Mouse (Mus musculus): ENCODE measurements around the gene Adig.

The Adig gene

DNA sequence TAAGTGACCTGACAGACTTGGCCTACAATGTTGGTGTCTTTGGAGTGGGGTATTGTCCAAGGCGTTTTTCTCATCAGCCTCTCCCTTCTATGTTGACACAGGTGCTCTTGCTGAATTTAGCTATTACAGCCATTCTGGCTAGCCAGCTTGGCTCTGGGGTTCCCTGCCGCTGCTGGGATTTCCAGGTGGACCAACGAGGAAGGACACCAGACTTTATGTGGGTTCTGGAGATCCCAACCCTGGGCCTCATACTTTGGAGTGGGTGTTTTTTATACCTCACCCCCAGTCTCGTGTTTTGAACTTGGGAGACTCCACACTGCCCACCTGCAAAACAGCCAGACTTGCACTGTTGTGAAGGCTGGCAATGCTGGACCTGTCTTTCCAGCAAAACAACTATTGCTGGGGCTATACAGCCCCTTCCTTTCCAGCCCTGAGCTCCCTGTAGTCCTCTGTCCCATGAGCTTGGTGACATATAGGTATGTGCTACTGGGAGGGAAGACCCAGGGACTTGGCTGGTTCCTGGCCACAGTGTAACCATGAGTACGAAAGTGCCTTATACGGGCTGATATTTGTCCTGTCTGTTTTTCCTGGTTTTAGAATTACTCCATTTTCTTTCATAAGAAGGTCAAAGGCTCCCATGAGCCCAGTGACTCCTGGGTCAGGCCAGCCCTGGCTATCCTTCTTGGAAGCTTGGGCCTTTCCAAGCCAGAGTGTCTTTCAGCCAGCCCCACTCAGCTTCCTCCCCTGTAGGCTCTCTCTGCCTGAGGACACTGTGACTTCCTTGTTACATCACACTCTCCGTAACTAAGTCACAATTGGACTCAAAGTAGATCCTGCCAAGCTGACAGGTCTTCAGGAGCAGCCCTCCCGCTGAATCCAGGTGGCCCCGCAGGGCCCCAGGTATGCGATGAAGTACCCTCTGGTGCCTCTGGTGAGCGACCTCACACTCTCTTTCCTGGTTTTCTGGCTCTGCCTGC, at the start of gene Adig:
Gene Adig (plus strand): TSS at position 777 of the 977 bp plus-strand sequence.
- DNase-seq (ENCODE audit: low spot score): no peak

DNA sequence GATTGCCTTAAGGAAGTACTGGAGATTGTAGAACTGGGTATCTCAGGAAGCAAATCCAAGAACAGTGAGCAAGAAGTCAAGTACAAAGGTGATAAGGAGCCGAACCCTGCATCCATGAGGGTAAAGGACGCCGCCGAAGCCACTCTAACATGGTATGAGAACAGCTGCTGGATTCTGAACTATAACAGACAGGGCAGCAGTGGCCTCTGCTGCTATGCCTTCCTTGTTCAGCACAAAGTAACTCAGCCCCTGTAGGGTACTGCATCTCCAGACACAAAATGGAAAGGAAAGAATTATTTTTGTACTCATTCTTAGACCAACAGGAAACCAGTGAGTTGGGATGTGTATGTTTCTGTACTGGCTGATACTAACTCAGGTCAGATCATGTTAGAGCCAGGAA, 46.0 kb upstream of the Adig start:
- no peak for DNase-seq (ENCODE audit: low spot score)

DNA sequence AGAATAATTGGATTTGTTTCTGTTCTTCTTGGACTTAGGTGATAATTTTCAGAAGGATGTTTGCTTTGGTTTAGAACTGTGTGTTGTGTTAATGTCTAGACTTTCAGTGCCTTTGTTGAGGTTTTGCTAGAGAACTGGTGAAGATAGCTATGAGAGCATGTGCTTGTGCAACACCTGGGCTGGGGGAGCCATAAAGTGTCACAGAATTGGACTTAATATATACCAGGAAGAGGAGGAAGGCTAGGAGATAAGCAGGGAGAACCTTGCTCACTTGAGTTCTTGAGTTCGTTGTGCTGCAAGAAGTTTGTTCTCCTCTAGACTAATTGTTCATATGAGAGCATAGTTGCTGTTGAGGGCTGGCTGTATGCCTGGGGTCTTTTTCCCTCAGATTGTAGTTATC, 44.8 kb upstream of the Adig start:
- DNase-seq (ENCODE audit: low spot score): no peak

DNA sequence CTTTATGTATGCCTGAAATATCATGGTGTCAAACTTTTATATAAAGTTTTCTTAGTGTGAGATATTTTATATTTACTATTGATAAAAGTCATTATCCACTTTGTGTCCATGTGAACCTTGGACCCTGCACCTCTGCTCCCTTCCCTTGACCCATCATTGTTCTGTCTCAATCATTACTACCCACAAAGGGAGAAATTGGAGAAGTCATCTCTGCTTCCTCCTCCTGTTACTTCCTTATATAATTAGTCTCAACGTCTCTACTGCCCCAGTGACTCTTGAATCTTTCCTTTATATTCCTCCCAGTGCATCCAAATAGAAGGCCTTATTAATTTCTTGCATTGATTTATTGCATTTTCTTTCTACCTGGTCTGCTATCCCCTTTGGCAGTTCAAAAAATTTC, 40.0 kb upstream of the Adig start:
- no peak for DNase-seq (ENCODE audit: low spot score)

GRCm38 (mm10) chr2:158474159-158474558, 28.3 kb upstream of the Adig start:
- DNase-seq (ENCODE audit: low spot score): no peak

DNA sequence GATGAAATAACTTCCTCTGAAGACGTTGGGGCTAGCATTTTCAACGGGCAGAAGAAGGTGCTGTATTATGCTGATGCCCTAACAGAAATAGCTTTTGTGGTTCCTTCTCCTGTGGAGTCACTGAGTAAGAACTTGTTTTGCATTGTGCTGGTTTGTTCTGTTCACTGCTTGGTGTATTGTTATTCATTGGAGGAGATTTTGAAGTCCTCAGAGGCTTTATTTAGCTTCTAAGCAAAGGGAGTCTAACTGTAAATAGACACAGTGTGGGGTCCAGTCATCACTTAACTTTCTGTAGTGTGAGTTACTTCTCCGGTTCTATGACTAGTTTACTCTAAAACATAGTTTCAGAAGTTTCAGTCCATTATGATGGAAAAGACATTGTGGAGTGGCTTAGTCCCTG, 24.8 kb upstream of the Adig start:
- DNase-seq (ENCODE audit: low spot score): no peak

DNA sequence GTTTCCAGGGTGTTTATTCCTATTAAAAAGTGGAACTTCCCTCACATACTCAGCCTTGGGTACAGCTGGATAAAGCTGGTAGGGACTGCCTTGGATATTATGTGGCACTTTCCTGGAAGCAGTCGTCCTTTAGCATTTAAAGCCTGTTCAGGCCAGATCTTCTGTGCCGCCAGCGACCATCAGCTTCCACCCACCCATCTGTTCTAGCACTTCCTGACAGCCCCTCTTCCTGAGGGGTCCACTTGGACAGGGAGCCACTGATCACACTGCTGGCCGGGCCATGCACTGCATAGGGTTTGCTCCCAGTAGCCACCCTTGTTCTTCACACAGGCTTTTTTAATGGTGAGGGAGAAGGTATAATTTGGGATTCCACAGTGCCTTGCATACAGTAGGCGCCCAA, 4.0 kb upstream of the Adig start:
- DNase-seq (ENCODE audit: low spot score): no peak

DNA sequence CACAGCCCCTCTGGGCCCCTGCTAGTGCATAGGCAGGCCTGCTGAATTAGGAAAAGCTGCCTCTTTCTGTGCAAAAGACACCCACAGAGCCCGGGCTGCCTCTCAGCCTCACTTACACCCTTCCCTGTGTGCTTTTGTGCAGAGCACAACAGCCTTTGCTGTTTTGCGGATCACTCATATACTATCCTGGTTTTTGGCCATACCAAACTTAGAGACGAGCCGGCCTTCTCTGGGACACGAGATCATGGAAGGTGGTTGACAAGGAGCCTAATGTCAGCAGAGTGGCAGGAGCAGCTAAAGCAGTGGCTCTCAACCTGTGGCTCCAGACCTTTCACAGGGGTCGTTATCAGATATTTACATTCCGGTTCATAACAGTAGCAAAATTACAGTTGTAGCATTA, 814 bp downstream of the Adig start:
- DNase-seq (ENCODE audit: low spot score): no peak

DNA sequence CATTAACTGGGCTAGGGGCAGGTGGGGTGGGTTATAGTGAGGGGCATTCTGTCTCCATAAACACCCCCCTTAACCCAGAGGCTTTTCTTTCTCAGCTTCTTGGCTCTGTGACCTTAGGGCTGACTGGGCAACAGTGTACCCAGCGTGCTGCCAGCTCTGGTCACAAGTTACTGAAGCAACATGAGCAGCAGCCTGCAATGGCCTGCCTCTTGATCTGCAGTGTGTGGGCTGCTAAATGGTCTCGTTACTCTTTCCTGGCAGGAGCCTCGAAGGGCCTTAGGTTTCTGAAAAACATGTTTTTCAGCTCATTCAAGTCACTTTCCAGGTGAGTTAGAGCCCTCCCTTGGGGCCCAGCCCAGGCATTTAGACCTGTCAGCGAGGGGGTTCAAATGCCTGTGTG, 1.3 kb downstream of the Adig start:
- DNase-seq (ENCODE audit: low spot score): no peak

- no peak for DNase-seq (ENCODE audit: low spot score)
Observed at GRCm38 (mm10) chr2:158506475-158506874, 4.1 kb downstream of the Adig start.

DNA sequence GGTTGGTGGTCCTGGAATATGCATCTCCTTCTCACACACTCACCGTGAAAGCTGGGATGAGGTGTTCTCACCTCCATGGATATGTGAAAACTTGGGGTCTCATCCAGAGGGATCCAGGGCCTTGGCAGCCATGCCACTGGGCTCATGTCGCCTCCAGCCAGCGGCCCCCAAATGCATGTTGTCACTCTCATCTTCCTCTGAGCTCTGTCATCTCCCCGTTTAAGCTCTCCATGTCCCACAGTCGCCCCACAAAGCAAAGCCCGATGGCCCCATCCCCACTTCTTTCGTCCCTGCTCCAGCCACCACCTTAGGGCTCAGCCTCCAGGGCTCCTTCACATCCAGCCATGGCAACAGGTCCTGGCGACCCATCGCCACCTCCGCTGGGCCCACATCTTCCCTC, 4.6 kb downstream of the Adig start:
- no peak for DNase-seq (ENCODE audit: low spot score)

- DNase-seq (ENCODE audit: low spot score): peak; percentile 78
Observed at GRCm38 (mm10) chr2:158510665-158511064, 8.3 kb downstream of the Adig start.

DNA sequence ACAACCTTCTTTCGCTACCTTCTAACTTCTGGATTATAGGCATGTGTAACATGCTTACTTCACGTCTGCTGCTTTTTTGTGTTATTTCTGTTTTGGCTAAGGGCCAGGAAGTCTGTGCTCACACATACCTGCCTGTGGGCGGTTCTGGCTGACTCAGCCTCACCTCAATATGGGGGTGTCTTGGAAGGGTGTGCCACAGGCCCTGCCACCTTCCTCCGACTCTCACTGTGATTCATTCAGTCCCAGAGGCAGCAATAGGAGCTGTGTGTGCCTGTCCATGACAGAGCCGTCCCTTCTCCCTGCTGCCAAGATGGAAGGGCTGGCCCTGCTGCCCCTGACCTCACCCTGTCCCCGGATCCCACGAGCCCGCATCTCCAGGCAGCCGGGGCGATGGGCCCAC, 10.1 kb downstream of the Adig start, which contains the start of gene Arhgap40:
Gene Arhgap40 (plus strand): TSS at position 269 of the 400 bp plus-strand sequence.
- DNase-seq (ENCODE audit: low spot score): no peak

- peak; percentile 30 for DNase-seq (ENCODE audit: low spot score)
Observed at GRCm38 (mm10) chr2:158513821-158514336, 11.5 kb downstream of the Adig start.

- no peak for DNase-seq (ENCODE audit: low spot score)
Observed at GRCm38 (mm10) chr2:158518583-158518982, 16.2 kb downstream of the Adig start.

DNA sequence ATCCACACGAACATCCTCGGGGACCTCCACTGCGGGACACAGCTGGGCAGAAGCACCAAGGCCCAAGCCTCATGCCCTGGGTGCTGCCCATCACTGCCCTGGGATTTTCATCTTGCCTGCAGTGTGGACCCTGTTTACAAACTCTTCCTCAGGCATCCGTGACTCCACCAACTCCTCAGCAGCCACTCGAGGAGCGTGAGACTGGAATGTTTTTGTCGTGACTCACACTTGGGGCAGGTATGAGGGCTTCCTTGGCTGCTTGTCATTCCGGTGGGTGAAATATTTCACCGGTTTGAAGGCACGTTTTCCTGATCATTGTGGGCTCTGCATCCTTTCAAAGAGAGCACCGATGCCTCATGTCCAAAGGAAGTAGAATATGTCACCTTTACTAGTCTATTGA, 16.7 kb downstream of the Adig start:
- DNase-seq (ENCODE audit: low spot score): peak; percentile 71

DNA sequence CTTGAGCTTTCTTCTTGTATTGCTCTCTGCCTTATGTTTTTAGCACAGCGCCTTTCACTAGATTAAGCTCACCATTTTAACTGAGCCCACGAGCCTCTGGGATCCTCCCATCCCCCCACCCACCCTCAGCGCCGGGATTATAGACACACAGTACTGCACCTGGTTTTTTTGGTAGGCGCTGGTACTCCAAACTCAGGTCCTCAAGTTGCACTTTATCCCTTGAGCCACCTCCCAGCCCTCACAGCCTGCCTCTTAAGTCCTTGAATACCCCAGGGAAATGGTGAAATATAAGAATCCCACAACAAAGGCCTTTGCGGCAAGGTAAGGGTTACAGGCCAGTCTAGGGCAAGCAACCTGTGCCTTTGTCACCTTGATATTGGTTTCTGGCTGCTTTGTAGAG, 17.4 kb downstream of the Adig start:
- no peak for DNase-seq (ENCODE audit: low spot score)

- DNase-seq (ENCODE audit: low spot score): peak; percentile 70
Observed at GRCm38 (mm10) chr2:158523060-158523459, 20.6 kb downstream of the Adig start.

DNA sequence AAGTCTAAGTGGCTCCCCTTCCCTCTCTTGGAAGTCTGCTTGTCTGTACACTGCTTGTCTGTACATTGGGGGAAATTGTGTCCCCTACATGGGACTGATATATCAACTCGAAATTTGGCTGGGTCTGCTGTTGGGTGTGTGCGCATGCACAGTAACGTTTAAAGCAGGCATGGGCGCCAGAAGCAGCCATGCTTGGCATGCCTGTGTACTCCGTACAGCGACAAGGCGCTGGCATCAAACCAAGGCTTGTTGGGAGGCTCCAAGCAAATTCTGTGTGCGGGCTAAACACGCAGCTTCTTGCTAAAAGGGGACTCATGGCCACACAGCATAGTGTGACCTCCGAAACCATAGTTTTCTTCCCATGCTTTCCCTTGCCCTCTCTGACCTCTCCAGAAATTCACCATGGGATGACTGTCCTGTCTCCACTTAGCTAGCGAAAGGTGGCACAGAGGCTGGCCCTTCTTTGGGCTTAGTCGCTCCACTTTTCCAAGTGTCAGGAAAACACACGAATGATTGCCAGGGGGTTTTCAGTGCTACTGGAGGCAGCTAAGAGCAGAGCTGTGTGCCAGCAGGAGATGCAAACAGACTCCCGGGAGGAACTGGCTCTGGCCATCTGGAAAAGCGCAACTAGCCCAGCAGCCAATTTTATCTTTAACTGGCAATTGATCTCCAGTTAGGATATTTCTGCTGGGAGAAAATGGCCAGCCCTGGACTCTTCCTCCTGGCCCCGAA, 21.9 kb downstream of the Adig start:
- DNase-seq (ENCODE audit: low spot score): no peak

- peak; percentile 55 for DNase-seq (ENCODE audit: low spot score)
Observed at GRCm38 (mm10) chr2:158534090-158534489, 31.7 kb downstream of the Adig start.

DNA sequence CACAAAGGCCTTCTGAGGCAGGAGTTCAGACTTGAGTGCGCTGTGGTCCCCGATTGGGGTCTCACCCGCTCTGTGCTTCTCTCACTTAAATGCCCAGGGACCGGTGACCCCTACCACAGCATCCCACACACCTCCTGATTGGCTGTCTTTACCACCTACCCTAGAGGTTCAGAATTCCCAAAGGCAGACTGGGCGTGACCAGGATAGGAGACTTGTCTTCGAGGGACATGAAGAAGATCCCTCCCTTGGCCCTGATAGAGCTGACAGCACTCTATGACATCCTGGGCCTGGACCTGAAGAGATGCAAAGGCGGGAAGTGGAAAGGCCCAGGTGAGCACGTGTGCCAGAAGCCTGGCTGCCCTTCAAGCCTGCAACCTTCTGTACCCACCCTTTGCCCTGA, 32.1 kb downstream of the Adig start:
- DNase-seq (ENCODE audit: low spot score): no peak

DNA sequence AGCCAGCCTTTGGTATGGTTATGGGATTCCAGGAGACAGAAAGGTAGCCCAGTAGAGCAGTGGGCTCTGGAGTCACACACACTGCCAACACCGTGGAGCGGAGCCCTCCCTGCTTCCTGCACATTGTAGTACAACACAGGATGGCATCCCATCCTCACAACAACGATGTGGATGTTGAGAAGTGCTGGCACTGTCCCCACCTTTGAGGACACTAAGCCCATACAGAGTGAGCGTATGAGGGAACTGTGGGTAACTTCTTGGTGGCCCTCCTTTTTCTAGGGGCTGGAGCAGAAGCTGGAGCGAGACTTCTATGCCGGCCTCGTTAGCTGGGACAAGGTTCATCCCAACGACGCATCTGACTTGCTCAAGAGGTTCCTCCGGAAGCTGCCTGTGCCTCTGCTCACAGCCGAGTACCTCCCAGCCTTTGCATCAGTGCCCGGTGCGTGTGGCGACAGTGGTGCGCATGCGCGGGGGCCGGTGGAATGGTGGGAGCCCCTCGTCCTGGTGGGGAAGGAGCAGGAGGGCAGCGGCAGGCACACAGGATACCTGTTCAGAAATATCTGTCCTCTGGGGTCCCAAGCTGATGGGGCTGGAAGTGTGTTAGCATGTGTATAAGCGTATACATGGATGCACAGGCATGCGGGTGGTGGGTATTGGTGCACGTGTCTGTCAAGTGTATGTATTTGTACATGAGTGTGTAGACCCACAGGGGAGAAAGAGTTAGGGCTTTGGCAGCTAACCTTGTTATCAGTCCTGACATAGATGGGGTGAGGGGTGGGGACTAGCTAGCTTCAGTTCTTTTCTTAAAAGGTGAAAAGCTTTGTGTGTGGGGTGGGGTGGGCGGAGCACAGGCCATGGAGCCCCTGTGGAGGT, 37.3 kb downstream of the Adig start:
- no peak for DNase-seq (ENCODE audit: low spot score)

Measured in lung, postnatal 25 days (tissue).